Mouse (Mus musculus): ENCODE measurements around the gene Gm6588. TPM values are rescaled to one million over a fixed set of nuclear protein-coding genes. Genes with fewer than 3 reads are reported as not detected.

Gm6588 gene
- total RNA-seq, 2 experiments from 2014 or later: not detected

Other genes starting within 250 kb of the Gm6588 start
- 1 to 10 TPM; 1.2 to 1.5 TPM for gene Cryba4, start 196.9 kb upstream of the Gm6588 start, total RNA-seq (2021)
- 10 to 100 TPM; 12.9 to 14.5 TPM for gene Crybb1, start 193.6 kb upstream of the Gm6588 start, total RNA-seq (2021)
- gene Tpst2, start 172.7 kb upstream of the Gm6588 start, total RNA-seq (2021): 10 to 100 TPM; 41.3 to 42.9 TPM
- gene Tfip11, start 123.1 kb upstream of the Gm6588 start, total RNA-seq (2021): 10 to 100 TPM; 37.1 to 37.9 TPM
- 10 to 100 TPM; 21.6 to 23.0 TPM for gene Srrd, start 106.4 kb upstream of the Gm6588 start, total RNA-seq (2021)
- gene Hps4, start 106.3 kb upstream of the Gm6588 start, total RNA-seq (2021): 10 to 100 TPM; 30.0 to 32.7 TPM
- not detected for gene Gm6583, start 93.4 kb upstream of the Gm6588 start, total RNA-seq (2021)
- gene Asphd2, start 54.6 kb upstream of the Gm6588 start, total RNA-seq (2021): 100 to 1,000 TPM; 164 to 171 TPM
- 100 to 1,000 TPM; 158 to 164 TPM for gene Sez6l, start 127.8 kb downstream of the Gm6588 start, total RNA-seq (2021)